Mouse (Mus musculus) c-Kit-positive CD71-positive TER-119-positive erythroid progenitor cells, embryonic 14.5 days (primary cell): ENCODE data around the gene Zfp933.
"Not testable (repeated sequence)": the region's sequence is repeated elsewhere in the genome, so short reads cannot be mapped to it uniquely, and the experiment has no call there.

Source experiments
- DNase-seq: peaks from one replicate; pipeline ENCODE4 v3.0.0-alpha.2; 2013; ENCODE audit warnings: low spot score

The Zfp933 gene

GRCm38 (mm10) chr4:147862051-147862450 is 13.9 kb upstream of the Zfp933 start:
- no peak for DNase-seq

DNA sequence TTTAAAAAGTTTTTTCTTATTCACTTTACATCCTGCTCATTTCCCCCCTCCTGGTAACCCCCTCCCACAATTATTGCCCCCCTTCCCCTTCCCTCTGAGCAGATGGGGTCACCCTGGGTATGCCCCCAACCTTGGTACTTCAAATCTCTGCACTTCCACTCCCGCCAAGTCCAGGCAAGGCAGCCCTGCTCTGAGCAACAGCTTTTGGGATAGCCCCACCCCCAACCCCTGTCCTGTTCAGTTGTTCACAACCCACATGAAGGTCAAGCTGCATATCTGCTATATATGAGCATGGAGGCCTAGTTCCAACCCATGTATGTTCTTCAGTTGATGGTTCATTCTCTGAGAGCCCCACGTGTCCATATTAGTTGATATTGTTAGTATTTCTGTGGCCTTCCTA is 2.6 kb upstream of the Zfp933 start:
- no peak for DNase-seq

- DNase-seq = peak; percentile 83
These were observed 422 bp upstream of the Zfp933 start for GRCm38 (mm10) chr4:147848584-147848991.

- no peak for DNase-seq
These were observed 5.3 kb downstream of the Zfp933 start for GRCm38 (mm10) chr4:147842871-147843270.

GRCm38 (mm10) chr4:147839282-147839681 is 8.9 kb downstream of the Zfp933 start:
- not testable (repeated sequence) for DNase-seq

DNA sequence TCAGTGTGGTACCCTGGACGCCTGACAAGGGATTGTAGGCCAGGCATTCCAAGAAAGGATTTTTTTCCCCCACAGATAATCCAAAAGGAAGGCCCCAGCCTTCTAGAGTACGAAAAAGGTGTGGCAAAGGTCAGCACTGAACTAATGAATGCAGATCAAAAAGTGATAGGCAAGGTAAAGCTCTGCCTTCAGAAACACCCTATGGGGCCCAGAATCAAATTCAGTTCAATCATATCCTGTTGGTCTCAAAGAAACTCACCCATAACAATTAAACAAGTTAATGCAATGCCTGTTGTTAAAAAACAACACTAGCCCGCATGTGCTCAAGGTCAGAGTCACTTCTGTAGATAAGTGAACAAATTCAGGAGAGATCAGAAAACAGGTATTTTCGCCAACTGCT is 23.8 kb downstream of the Zfp933 start:
- no peak for DNase-seq

DNA sequence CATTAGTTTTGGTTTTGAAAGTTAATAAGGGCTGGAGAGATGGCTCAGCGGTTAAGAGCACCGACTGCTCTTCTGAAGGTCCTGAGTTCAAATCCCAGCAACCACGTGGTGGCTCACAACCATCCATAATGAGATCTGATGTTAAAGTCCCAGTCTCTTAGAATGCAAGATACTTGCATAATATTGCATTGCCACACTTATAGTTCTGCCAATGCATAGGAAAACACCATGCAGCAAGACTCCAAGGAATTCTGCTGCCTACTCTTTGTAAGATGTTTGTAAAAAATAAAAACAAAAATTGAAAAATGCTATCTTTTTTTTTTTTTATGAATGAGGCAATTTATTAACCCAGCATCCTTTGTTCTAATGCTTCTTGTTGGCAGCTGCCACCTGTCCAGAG is 26.8 kb downstream of the Zfp933 start:
- DNase-seq = not testable (repeated sequence)

DNA sequence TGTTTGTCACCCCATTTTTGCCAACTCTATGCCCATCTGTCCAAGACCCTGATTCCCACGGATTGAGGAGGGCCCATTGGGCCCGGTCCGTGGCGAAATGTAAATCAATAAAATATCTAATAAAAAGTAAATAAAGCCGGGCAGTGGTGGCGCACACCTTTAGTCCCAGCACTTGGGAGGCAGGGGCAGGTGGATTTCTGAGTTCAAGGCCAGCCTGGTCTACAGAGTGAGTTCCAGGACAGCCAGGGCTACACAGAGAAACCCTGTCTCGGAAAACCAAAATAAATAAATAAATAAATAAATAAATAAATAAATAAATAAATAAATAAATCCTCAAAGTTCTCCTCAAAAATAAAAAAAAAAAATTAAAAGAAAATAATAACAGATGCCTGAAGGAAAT is 28.5 kb downstream of the Zfp933 start:
- DNase-seq = not testable (repeated sequence)

- DNase-seq = peak; percentile 51
These were observed 33.5 kb downstream of the Zfp933 start for GRCm38 (mm10) chr4:147814592-147815167.

DNA sequence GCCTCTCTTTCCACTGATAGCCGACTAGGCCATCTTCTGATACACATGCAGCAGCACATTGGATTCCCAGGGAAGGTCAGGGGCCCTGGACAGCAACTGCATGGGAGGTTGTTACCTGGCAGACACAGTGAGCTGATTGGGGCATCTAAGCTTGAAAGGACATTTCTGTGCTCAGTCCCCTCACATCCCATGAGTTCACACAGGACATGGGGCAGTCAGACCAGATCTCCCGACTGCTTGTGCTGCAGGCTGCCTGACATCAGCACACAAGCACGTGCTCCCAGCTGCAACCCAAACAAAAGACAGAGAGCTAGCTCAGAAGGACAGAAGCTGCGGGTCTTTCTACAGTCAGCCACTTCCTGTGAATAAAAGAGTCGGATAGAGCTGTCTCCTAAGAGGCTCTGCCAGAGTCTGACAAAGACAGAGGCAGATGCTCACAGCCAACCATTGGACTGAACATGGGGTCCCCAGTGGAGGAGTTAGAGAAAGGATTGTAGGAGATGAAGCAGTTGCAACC is 34.9 kb downstream of the Zfp933 start:
- no peak for DNase-seq

DNA sequence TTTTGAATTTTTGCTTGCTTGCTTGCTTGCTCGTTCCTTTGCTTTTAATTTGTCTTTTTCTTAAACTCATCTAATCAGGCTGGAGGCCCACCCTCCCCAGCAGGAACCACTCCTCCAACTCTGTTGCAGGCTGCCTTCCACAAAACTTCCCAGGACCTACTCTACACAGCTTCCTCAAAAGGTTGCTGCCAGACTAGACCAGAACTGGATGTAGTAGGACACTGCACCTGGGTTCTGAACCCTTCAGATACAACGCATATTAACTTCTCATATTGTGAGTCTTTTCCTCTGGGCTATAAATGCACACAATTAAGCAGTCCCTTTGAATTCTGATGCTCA is 38.2 kb downstream of the Zfp933 start:
- DNase-seq = not testable (repeated sequence)

DNA sequence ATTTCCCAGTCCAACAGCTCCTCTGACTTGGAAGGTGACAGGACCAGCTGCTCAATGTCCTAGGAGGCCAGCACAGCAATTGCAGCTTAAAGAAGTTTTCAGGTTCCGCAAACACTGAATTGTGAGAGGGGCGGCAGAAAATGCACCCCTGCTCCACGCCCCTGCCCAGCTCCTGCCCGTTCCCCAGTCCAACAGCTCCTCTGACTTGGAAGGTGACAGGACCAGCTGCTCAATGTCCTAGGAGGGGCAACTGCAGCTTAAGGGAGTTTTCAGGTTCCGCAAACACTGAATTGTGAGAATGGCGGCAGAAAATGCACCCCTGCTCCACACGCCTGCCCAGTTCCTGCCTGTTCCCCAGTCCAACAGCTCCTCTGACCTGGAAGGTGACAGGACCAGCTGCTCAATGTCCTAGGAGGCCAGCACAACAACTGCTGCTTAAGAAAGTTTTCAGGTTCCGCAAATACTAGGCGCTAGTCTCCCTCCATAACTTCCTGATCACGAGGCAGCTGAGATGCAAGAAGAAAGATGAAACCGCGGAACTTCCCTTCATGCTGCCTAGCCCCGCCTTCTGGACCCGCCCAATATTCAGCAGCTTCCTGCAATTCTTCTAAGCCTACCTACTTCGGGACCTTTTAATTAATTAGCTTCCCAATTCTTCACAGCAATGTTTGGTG is 38.7 kb downstream of the Zfp933 start, which contains the start of gene Zfp984:
Gene Zfp984 (minus strand): TSS at position 497 of the 674 bp plus-strand sequence.
- DNase-seq = peak; percentile 42

GRCm38 (mm10) chr4:147808483-147808882 is 39.7 kb downstream of the Zfp933 start:
- DNase-seq = not testable (repeated sequence)

GRCm38 (mm10) chr4:147795308-147795707 is 52.9 kb downstream of the Zfp933 start:
- not testable (repeated sequence) for DNase-seq

DNA sequence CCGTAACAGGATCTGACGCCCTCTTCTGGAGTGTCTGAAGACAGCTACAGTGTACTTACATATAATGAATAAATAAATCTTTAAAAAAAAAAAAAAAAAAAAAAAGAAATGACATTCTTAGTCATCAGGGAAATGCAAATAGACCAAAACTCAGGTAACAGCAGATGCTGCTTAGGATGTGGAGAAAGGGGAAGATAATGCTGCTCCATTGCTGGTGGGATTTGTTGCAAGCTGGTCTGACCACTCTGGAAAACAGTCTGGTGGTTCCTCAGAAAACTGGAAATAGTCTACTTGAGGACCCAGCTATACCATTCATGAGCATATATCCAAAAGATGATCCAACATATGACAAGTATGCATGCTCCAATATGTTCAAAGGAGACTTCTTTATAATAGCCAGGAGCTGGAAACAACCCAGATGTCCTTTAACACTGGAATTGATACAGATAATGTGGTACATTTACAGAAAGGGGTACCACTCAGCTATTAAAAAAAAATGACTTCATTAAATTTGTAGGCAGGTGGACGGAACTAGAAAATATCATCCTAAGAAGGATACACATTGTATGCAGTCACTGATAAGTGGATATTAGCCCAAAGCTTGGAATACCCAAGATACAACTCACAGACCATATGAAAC is 54.0 kb downstream of the Zfp933 start:
- DNase-seq = not testable (repeated sequence)

DNA sequence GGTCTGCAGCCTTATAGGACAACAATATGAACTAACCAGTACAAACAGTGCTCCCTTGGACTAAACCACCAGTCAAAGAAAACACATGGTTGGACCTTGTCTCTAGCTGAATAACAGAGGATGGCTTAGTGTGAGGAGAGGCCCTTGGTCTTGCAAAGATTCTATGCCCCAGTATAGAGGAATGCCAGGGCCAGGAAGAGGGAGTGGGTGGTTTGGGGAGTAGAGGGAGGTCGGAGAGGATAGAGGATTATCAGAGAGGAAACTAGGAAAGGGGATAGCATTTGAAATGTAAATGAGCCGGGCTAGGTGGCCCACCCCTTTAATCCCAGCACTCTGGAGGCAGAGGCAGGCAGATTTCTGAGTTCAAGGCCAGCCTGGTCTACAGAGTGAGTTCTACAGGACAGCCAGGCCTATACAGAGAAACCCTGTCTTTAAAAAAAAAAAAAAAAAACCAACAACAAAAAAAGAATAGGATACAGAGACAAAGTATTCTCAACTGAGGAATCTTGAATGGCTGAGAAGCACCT is 54.7 kb downstream of the Zfp933 start:
- DNase-seq = not testable (repeated sequence)

DNA sequence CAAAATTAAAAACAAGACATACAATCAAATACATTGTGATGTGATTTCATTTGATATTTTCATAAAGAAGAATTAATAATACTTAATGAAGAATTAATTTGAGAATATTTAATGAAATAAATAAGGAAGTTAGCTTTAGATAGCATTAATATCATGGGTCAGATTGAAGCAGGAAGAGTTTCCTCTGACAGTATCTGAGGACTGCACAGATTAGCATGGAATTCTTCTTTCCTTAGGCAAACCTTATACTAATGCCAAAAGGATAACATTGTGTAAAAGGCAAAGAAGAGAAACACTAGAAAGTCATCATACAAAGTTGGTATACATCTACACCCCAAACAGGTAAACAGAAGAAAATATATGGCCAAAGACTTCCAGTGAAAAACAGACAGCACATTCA is 56.4 kb downstream of the Zfp933 start:
- DNase-seq = not testable (repeated sequence)
